In the genomic region with DNA sequence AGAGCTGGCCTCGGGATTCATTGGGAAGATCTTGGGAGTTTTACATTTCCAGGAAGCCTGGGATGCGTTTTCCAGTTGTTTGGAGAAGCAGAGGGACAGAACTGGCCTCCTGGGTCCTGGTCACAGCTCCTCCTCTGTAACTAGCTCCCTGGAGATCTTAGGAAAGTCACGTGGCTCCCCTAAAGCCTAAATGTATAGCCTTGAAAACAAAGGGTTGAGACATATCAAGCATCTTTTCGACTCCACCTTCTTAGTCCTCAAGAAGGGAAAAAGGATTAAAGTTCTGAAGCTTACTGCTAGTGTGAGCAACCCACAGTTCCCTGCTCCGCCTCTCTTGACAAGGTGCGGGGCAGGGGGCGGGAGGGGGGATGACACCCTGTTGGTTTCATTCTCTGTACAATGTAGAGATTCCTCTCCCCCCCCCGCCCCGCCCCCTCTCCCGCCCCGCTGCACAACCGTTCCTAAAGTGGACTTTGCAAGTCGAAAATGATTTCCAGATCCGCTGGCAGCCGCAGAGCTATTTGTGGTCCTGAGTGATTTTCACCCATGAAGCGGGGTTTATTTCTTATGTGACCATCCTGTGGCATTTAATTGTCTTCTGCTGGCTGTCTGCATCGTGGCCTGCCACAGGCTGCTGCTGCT, we compare ENCODE assay signal across 10 mouse cellular contexts. TPM values are rescaled to one million over a fixed set of nuclear protein-coding genes. Genes with fewer than 3 reads are reported as not detected.
A peak's percentile ranks its signal among the peaks of the same experiment; 100 is the strongest.
DNase-seq lines count a peak whose midpoint lies in the region; ATAC-seq lines count a peak whose summit lies in the region.
"Had no signal": no experiment of that assay in that cellular context is flagged by ENCODE, and none has a peak within 500 bp of the region (broad histone marks: within the 10 kb centered on the region; RNA-seq: fewer than 3 reads in every experiment).

No protein-coding gene starts in this region.

- 6% methylated on average over 16 of the region's 17 CpGs for WGBS in heart, embryonic 13.5 days
- 10% methylated on average over 17 of the region's 17 CpGs for WGBS in limb, embryonic 15.5 days
- WGBS in stomach, embryonic 14.5 days, result 16% methylated on average over 17 of the region's 17 CpGs

- H3K4me3 ChIP-seq in heart, embryonic 13.5 days, result peak overlapping the region; percentile 41
- no peak overlapping the region for H3K4me3 ChIP-seq in limb, embryonic 15.5 days
- H3K4me3 ChIP-seq in stomach, embryonic 14.5 days (ENCODE audit: low read depth, low read length), result 0 out of 2 replicates have a peak overlapping the region, but pooled peaks have one; percentile 2
- H3K4me3 ChIP-seq: layer of hippocampus, adult 2 months had no signal

- no peaks in the 10 kb centered on the region for H3K36me3 ChIP-seq in heart, embryonic 13.5 days
- no peaks in the 10 kb centered on the region for H3K36me3 ChIP-seq in limb, embryonic 15.5 days
- no peaks in the 10 kb centered on the region for H3K36me3 ChIP-seq in stomach, embryonic 14.5 days (ENCODE audit: control insufficient read depth, insufficient read depth, low read length)

- H3K27me3 ChIP-seq in heart, embryonic 13.5 days (replicated peaks), result no peaks in the 10 kb centered on the region
- no peaks in the 10 kb centered on the region for H3K27me3 ChIP-seq in limb, embryonic 15.5 days
- H3K27me3 ChIP-seq in stomach, embryonic 14.5 days (ENCODE audit: control insufficient read depth, insufficient read depth, low read length), result no peaks in the 10 kb centered on the region

- peak overlapping the region; percentile 26 for H3K27ac ChIP-seq in heart, embryonic 13.5 days (replicated peaks)
- peak overlapping the region; percentile 81 for H3K27ac ChIP-seq in limb, embryonic 15.5 days
- H3K27ac ChIP-seq in stomach, embryonic 14.5 days (ENCODE audit: low read length), result no peak overlapping the region
- H3K27ac ChIP-seq: layer of hippocampus, adult 2 months had no signal

- ATAC-seq in heart, embryonic 13.5 days (ENCODE audit: extremely low read depth, insufficient number of reproducible peaks, low FRiP score, low TSS enrichment), result no peak
- ATAC-seq in limb, embryonic 15.5 days (ENCODE audit: insufficient number of reproducible peaks, low FRiP score, low TSS enrichment, low read depth), result peak; percentile 56; the same call in 1 of the 2 replicates
- no peak for ATAC-seq in stomach, embryonic 14.5 days (ENCODE audit: insufficient number of reproducible peaks, insufficient read depth, low FRiP score, low read depth)

- H3K9ac ChIP-seq in heart, embryonic 13.5 days, result peak overlapping the region; percentile 69
- H3K9ac ChIP-seq in limb, embryonic 15.5 days, result no peak overlapping the region
- H3K9ac ChIP-seq in stomach, embryonic 14.5 days (replicated peaks; ENCODE audit: low read depth, low read length), result no peak overlapping the region

- peaks cover 33% of the 10 kb centered on the region for H3K4me1 ChIP-seq in heart, embryonic 13.5 days
- peaks cover 27% of the 10 kb centered on the region for H3K4me1 ChIP-seq in limb, embryonic 15.5 days
- H3K4me1 ChIP-seq in stomach, embryonic 14.5 days (ENCODE audit: control insufficient read depth, insufficient read depth, low read length), result 0 out of 2 replicates have a peak, but pooled peaks cover 14% of the 10 kb centered on the region

- peak; percentile 44 for DNase-seq in kidney, postnatal 10 days
- DNase-seq in kidney, adult 9 months, result no peak
- no peak for DNase-seq in yolk sac, embryonic 10.5 days (ENCODE audit: low spot score)
- DNase-seq in thymus, adult 18-20 months, result no peak
- DNase-seq in cerebellum, adult 8-10 months, result no peak
- DNase-seq: cerebellum, postnatal 25 days had no signal

- no peaks in the 10 kb centered on the region for H3K9me3 ChIP-seq in heart, embryonic 13.5 days
- no peaks in the 10 kb centered on the region for H3K9me3 ChIP-seq in limb, embryonic 15.5 days
- H3K9me3 ChIP-seq in stomach, embryonic 14.5 days (ENCODE audit: control insufficient read depth, low read depth, low read length), result no peaks in the 10 kb centered on the region

- H3K4me2 ChIP-seq in heart, embryonic 13.5 days, result peak overlapping the region; percentile 67
- H3K4me2 ChIP-seq in limb, embryonic 15.5 days, result peak overlapping the region; percentile 32
- H3K4me2 ChIP-seq in stomach, embryonic 14.5 days (replicated peaks; ENCODE audit: low read depth, low read length), result peak overlapping the region; percentile 39

RNA-seq across cellular contexts. Expression of a gene that starts 0.6 kb away (rescaled TPM):
- 0.14 and 0.17 TPM in 2 replicates for polyA plus RNA-seq in heart, embryonic 13.5 days (2015; fragmentation: Nextera tagmentation; extraction: Ambion mirVana)
- 1.2 and 1.7 TPM in 2 replicates for polyA plus RNA-seq in limb, embryonic 15.5 days (2015; fragmentation: Nextera tagmentation; extraction: Ambion mirVana)
- polyA plus RNA-seq in stomach, embryonic 14.5 days (2014; fragmentation: Nextera tagmentation; extraction: Ambion mirVana), result not detected in 2 replicates
